Mouse (Mus musculus) kidney, embryonic 16.5 days (tissue): ENCODE measurements at regions not wholly inside any gene's neighbourhood (a gene's known extent, or its start where the extent isn't known, plus 50 kb on each side); places are given as distances from the start of the nearest gene placed in this dataset.

ENCODE experiments used
- ATAC-seq: fragments of 200-750 bp; cut with Nextera tagmentation; 2 replicates; pipeline ENCODE4 v1.8.0; 2017; ENCODE audit warnings: moderate TSS enrichment; ENCODE audit not compliant: low FRiP score, low TSS enrichment
- H3K27ac ChIP-seq: fragments of 300-500 bp; sonication (generic); 2 replicates; pipeline ENCODE4 v1.5.1; 2014; ENCODE audit warnings: low read length
- H3K27me3 ChIP-seq: fragments of 300-500 bp; sonication (generic); 2 replicates; pipeline ENCODE4 v1.6.1; 2014; ENCODE audit warnings: low read length, control low read depth, mixed read lengths; ENCODE audit not compliant: insufficient read depth
- H3K36me3 ChIP-seq: fragments of 300-500 bp; sonication (generic); 2 replicates; pipeline ENCODE4 v1.6.1; 2014; ENCODE audit warnings: low read length, control low read depth, mixed read lengths; ENCODE audit not compliant: insufficient read depth
- H3K4me1 ChIP-seq: fragments of 300-500 bp; sonication (generic); 2 replicates; pipeline ENCODE4 v1.6.1; 2014; ENCODE audit warnings: low read length, control low read depth, mixed read lengths; ENCODE audit not compliant: insufficient read depth
- H3K4me2 ChIP-seq: fragments of 300-500 bp; sonication (generic); replicated peaks from 2 replicates; pipeline ENCODE4 v1.6.1; 2014; ENCODE audit warnings: low read depth, low read length
- H3K4me3 ChIP-seq: fragments of 300-500 bp; sonication (generic); 2 replicates; pipeline ENCODE4 v1.5.1; 2014; ENCODE audit warnings: mild to moderate bottlenecking, low read length
- H3K9ac ChIP-seq: fragments of 300-500 bp; sonication (generic); replicated peaks from 2 replicates; pipeline ENCODE4 v1.6.1; 2014; ENCODE audit warnings: low read length
- H3K9me3 ChIP-seq: fragments of 300-500 bp; sonication (generic); 2 replicates; pipeline ENCODE4 v1.6.1; 2016; ENCODE audit warnings: low read length, control low read depth
- WGBS: fragments of 180-500 bp; shearing (Covaris S2); extraction: QIAGEN DNeasy Blood & Tissue Kit; methylation state at CpG from one replicate; pipeline ENCODE4 v1.1.7; 2014; 5-methylcytosine and 5-hydroxymethylcytosine counted together

DNA sequence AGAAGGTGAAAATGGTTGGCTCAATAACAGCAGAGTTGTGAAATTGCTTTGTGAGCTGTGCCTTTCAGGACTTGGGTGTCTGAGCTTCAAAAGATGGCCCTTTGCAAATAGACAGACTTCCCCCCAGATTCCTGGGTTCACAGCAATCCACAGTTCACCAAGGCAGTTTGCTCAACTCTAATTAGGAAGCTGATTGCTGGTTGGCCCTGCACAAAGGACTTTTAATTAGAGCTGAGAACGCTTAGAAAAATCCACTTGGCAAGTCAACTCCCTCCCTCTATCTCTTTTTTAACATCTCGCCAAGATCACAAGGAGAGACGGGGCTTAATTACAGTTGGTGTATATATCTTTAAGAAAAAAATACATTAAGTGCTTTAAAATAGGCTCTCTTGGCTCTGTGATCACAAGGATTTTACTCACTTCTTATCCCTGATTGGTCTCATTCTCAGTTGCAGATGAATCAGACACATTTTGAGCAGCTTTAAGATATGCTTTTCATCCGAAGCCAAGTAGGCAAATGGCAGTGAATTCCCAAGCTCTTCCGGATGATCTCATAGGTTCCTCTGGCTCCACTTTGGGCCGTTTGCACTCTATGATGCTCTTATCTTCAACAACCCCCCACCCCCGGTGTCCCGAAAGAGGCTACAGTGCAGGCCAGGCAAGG is 49.7 kb upstream of the Bach2 start:
- Histone ChIP-seq H3K9me3 (no peaks in the 10 kb centered on the region), H3K4me3 (no peak overlapping the region), H3K4me1 (peaks cover 4% of the 10 kb centered on the region; the same call in 1 of the 2 replicates), H3K9ac (no peak overlapping the region), H3K36me3 (no peaks in the 10 kb centered on the region), H3K27me3 (no peaks in the 10 kb centered on the region), H3K27ac (no peak overlapping the region), H3K4me2 (no peak overlapping the region)
- WGBS: 66% methylated on average over 8 of the region's 8 CpGs
- ATAC-seq: no peak
